Mouse (Mus musculus) MEL (cell line): ENCODE measurements around the gene Ubtf.

Source experiments
- CTCF ChIP-seq, 3 experiments: IDR thresholded peaks in 2 of 3; conservative IDR thresholded peaks in 1 of 3; 2 replicates each; pipeline ENCODE4 v1.5.1; 2011 to 2012; ENCODE audit warnings: low read length in 3 of 3, low read depth in 2 of 3, mild to moderate bottlenecking in 2 of 3, improper control_type of control experiment in 1 of 3, inconsistent platforms in 1 of 3, mixed read lengths in 1 of 3, moderate library complexity in 1 of 3; ENCODE audit not compliant: control insufficient read depth in 1 of 3, insufficient read depth in 1 of 3, poor library complexity in 1 of 3, severe bottlenecking in 1 of 3
- E2F4 ChIP-seq: IDR thresholded peaks from 2 replicates; pipeline ENCODE4 v1.6.1; 2011; ENCODE audit warnings: low read depth, low read length, improper control_type of control experiment, borderline replicate concordance
- EP300 ChIP-seq, 2 experiments: IDR thresholded peaks; 2 replicates each; pipeline ENCODE4 v1.6.1; 2011; ENCODE audit warnings: improper control_type of control experiment in 2 of 2, low read length in 2 of 2, low read depth in 1 of 2, mild to moderate bottlenecking in 1 of 2
- GATA1 ChIP-seq: IDR thresholded peaks from 2 replicates; pipeline ENCODE4 v1.6.1; 2011; ENCODE audit warnings: low read depth, low read length, improper control_type of control experiment
- MAX ChIP-seq: IDR thresholded peaks from 2 replicates; pipeline ENCODE4 v1.6.1; 2011; ENCODE audit warnings: low read length, improper control_type of control experiment
- POLR2A ChIP-seq, 2 experiments: IDR thresholded peaks; 2 replicates each; pipeline ENCODE4 v1.6.1; 2011 to 2012; ENCODE audit warnings: low read length in 2 of 2, mild to moderate bottlenecking in 2 of 2, control low read depth in 1 of 2, improper control_type of control experiment in 1 of 2, low read depth in 1 of 2, moderate library complexity in 1 of 2; ENCODE audit not compliant: control insufficient read depth in 1 of 2, insufficient read depth in 1 of 2, poor library complexity in 1 of 2
- POLR2AphosphoS5 ChIP-seq: IDR thresholded peaks from 2 replicates; pipeline ENCODE4 v1.6.1; 2012; ENCODE audit warnings: low read depth, borderline replicate concordance, mild to moderate bottlenecking, inconsistent platforms, low read length, moderate library complexity, mixed read lengths
- USF2 ChIP-seq, 2 experiments: IDR thresholded peaks; 2 replicates each; pipeline ENCODE4 v1.6.1; 2011 to 2012; ENCODE audit warnings: improper control_type of control experiment in 2 of 2, low read length in 2 of 2, borderline replicate concordance in 1 of 2, inconsistent platforms in 1 of 2, low read depth in 1 of 2, mild to moderate bottlenecking in 1 of 2; ENCODE audit not compliant: insufficient read depth in 1 of 2

- no peak for TF ChIP-seq CTCF (IDR thresholded peaks at IDR 0.05 in 2 of 3, conservative IDR thresholded peaks at IDR 0.05 in 1 of 3; ENCODE audit: control insufficient read depth in 1 of 3, insufficient read depth in 1 of 3, low read depth in 2 of 3, low read length in 3 of 3, poor library complexity in 1 of 3, severe bottlenecking in 1 of 3)
- no peak for TF ChIP-seq USF2 (IDR thresholded peaks at IDR 0.05; ENCODE audit: borderline replicate concordance in 1 of 2, insufficient read depth in 1 of 2, low read depth in 1 of 2, low read length in 2 of 2)
- no peak for TF ChIP-seq E2F4
- no peak for TF ChIP-seq MAX
- TF ChIP-seq GATA1, result no peak
- no peak for TF ChIP-seq EP300 (IDR thresholded peaks at IDR 0.05; ENCODE audit: low read depth in 1 of 2, low read length in 2 of 2)
- no peak for TF ChIP-seq POLR2AphosphoS5
- no peak for TF ChIP-seq POLR2A (IDR thresholded peaks at IDR 0.05; ENCODE audit: control insufficient read depth in 1 of 2, insufficient read depth in 1 of 2, low read depth in 1 of 2, low read length in 2 of 2, poor library complexity in 1 of 2)
Measured at GRCm38 (mm10) chr11:102290141-102290540, 29.4 kb downstream of the Ubtf start.
